Mouse (Mus musculus) cerebellum, postnatal 36 days (tissue): ENCODE measurements around the gene Plscr1.

Source experiments
- DNase-seq, 2 experiments: peaks; one replicate each; pipeline ENCODE4 v3.0.0; 2021 to 2022; ENCODE audit warnings: mixed read lengths in 2 of 2

Gene Plscr1

GRCm38 (mm10) chr9:92249447-92249852, at the start of gene Plscr1:
Plscr1 (plus strand) TSS chr9:92249750.
- no peak for DNase-seq

DNA sequence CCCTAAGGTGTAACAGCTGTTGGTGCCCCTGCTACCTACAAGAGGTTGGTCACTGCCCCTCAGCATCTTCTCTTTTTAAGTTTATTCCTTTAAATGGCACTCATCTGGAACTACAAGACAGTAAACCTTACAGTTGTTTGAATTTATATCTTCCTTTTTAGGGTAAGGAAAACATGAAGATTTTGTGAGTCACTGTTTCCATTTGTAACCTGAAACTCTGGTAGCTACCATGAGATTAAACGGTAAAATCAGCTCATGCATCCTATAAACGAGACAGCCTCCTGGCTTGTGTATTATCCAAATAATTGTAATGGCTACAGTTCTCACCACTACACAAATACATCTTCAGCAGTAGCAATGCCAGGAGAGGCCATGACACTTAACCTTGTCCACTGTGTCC, 45.2 kb upstream of the Plscr1 start:
- no peak for DNase-seq

DNA sequence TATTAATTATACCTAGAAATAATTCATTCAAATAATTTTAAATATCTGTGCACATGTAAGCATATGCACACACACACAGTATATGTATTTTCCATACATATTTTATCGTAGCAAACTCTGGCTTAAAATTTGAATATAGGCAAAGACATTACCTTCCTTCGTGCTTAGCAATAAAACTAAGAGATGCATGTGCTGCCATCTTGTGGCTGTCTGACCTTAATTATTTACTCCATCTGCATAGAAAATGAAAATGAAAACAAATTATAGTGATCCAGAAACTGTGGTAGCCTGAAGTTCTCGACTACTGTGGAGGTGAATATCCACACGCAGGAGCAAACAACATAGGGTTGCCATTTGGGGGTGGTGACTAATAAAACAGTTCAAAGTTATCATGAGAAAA, 42.2 kb upstream of the Plscr1 start:
- DNase-seq = peak; percentile 56 to 74

DNA sequence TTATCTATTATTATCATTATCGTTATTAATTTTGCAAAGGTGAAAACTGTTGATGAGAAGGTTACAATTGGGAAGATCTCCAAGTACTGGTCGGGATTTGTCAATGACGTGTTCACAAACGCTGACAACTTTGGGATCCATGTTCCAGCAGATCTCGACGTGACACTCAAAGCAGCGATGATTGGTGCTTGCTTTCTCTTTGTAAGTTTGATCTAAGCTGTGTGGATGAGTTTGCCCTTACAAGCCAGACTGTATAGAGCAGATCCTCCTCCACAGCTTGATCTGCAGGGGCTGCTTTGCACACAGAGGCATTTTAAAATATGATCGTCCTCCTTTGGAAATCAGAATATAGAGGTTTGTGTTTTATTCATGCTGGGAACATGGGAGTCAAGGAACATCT, 41.8 kb upstream of the Plscr1 start:
- DNase-seq = peak in 1 of 2 experiments; percentile 14

DNA sequence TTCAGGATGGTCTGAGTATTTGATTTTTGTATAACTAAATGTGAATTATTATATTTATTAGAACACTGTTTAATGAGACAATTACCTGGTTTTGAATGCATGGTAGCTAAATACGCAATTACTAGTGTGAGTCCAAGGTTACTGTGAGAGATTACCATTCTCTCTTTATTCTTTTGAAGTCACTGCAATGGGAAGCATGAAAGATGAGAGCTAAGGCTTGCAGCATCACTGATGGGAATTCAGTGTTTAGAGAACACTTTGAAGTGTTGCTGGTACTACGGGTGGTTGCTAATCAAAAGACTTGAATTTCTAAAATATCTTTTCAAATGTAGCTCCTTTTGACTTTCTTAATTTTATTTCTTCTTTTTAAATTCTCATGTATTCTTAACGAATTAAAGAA, 39.7 kb upstream of the Plscr1 start:
- DNase-seq = no peak

DNA sequence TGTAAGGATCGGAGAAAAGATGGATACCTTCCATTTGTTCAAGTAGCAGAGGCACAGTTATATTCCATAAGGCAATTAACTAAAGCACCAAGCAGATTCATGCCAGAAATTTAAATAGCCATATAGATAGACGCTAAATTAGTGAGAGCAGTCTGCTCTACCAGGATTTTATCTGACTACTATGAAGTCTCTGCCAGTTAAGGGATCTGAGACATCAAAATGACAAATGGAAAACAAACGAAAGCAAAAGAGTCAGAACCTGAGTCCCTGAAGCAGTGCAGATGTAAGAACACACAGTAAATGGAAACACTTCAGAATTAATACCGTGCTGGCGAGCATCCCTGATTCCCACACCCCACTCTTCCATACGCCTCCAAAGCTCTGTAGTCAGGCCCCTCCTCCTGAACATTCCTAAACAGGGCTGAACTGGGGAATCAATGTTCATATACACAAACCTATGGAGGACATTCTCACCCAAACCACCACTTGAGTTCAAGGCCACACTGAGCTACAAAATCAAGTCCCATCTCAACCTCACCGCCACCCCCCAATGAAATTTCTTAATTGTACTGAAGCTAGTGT, 39.1 kb upstream of the Plscr1 start:
- no peak for DNase-seq

GRCm38 (mm10) chr9:92211048-92211447, 38.5 kb upstream of the Plscr1 start:
- DNase-seq = no peak

GRCm38 (mm10) chr9:92217484-92217883, 32.1 kb upstream of the Plscr1 start:
- no peak for DNase-seq

- no peak for DNase-seq
Measured at GRCm38 (mm10) chr9:92217896-92218295, 31.7 kb upstream of the Plscr1 start.

- no peak for DNase-seq
Measured at GRCm38 (mm10) chr9:92220151-92220550, 29.4 kb upstream of the Plscr1 start.

DNA sequence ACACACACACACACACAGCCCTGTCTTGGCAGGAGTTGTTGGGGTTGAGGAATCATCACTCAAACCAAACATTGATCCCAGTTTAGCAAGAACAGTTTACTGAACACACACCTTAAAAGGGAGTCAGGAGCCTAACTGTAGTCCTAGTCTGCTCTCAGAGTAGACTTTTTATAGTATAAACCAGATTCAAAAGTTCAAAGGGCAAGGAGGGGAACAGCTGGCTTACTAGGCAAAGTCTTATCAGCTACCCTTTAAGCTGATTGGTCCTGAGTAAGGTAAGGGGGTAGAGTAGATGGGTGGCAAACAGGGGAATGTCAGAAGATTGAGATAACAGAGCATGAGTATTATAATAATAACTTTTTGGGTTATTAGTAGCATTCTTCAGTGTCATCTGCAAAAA, 28.1 kb upstream of the Plscr1 start:
- DNase-seq = no peak

GRCm38 (mm10) chr9:92224598-92225231, 24.8 kb upstream of the Plscr1 start:
- no peak for DNase-seq

- DNase-seq = no peak
Measured at GRCm38 (mm10) chr9:92226127-92226655, 23.4 kb upstream of the Plscr1 start.

GRCm38 (mm10) chr9:92226795-92227194, 22.8 kb upstream of the Plscr1 start:
- no peak for DNase-seq

DNA sequence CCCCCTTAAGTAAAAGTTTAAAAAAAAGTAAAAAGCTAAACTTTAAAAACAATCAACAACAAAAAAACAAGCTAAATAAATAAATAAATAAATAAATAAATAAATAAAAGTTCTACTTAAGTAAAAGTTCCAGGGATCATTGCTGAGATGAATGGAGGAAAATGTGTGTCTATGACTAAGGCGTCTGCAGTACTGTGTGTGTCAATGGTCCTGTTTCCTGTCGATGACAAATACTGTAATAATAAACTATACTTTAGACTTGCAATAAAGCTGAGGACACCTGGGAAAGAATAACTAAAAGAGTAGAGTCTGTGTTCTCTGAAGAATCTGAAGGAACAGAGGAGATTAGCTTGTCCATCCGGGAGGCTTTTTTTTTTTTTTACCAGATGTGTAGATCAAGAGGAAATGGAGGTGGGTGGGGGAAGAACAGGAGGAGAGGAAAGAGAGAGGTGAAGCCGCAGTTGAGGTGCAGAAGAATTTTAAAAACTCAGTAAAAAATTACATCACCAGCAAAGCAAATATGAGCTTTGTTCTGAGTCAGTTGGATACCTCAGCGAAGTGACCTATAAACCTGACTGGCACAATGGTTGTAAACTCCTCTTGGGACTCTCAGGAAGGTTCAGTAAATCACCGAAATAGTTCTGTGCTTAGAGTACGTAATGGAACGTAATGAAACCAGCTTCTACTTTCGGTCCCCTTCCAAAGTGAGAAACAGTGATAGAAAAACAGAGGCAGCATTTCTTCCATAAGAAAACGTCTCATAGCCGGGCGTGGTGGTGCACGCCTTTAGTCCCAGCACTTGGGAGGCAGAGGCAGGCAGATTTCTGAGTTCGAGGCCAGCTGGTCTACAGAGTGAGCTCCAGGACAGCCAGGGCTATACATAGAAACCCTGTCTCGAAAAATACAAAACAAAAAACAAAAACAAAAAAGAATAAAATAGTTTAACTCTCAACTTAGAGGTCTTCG, 20.4 kb upstream of the Plscr1 start:
- no peak for DNase-seq

- DNase-seq = no peak
Measured at GRCm38 (mm10) chr9:92229833-92230205, 19.7 kb upstream of the Plscr1 start.

GRCm38 (mm10) chr9:92234901-92235458, 14.6 kb upstream of the Plscr1 start:
- no peak for DNase-seq

- no peak for DNase-seq
Measured at GRCm38 (mm10) chr9:92248773-92249446, 640 bp upstream of the Plscr1 start.

DNA sequence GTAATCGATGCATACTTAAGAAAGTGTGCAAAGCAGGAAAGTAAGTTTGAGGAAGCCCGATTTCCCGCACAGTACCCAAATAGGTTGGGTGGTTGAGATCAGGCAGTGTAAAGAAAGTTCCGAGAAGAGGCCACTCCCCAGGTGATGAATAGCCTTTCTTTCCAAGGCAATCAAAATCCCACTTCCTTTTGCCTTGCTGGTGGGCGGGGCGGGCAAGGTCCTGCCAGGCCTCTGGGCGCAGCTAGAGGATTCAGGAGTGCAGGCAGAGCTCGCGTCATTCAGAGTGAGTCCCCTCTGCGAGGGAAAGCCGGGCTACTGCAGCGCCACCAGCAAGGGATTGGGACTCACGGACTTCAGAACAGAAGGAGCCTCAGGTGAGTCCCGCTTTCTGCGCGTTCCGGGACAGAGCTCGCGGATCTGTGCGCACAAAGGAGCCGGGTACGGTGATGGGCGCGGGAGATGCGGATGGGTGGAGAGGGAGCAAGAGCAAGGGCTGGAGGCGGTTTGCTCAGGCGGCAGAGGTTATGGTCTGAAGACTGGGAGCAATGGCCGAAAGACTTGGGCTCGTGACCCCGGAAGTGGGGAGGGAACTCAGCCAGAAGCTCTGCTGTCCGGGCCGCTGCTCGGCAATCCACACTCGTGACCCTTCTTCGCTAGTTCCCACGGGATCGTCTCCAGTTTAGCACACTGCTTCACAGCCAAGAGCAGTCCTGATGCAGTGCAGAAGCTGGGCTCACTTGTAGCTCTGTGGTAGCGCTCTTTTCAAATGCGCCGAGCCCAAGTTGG, 630 bp downstream of the Plscr1 start:
- DNase-seq = peak; percentile 27 to 30

DNA sequence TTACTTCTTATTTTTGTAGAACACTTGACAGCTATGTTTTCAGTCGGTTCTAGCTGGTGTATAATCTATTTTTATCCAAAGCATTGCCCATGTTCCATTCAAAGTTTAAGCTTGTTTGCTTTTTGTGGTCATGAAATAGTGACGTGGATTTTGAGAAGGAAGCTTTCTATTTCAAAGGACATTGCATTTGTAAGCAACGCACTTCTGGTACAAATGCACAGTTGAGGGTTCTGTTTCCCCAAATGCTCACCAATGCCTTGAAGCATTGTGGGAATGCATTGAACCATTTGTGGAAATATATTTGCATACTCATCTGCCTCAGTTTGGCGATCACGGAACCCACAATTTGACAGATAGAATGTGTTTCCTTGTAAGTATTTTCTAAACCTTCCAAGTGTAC, 3.2 kb downstream of the Plscr1 start:
- no peak for DNase-seq

DNA sequence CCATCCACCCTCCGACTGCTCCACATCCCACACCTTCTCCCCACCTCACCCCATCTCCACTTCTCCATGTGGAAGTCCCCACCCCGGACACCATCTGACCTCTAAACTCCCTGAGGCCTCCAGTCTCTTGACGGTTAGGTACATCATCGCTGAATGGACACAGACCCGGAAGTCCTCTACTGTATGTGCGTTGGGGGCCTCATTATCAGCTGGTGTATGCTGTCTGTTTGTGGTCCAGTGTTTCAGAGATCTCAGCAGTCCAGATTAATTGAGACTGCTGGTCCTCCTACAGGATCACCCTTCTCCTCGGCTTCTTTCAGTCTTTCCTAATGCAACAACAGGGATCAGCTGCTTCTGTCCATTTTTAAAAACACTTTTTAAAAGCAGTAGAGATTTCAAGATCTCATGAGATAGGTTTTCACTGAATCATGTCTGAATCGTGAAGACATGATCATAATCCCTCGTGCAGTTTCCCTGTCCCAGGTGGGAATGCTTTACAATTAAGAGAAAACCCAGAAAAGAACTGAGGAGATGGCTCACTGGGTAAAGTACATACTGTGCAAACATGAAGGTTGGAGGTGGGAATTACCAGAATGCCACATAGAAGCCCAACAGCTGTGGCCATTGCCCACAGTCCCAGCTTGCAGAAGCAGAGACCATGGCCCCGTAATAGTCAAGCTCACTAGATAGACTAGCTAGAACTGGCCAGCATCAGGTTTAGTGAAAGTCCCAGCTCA, 4.2 kb downstream of the Plscr1 start:
- no peak for DNase-seq
